Mouse (Mus musculus) CH12.LX (cell line): Measurements from ENCODE around the gene Ank3.

Source experiments
- CTCF ChIP-seq, 2 experiments: IDR thresholded peaks in 1 of 2; conservative IDR thresholded peaks in 1 of 2; 2 replicates each; pipeline ENCODE4 v1.5.1; 2011 to 2012; ENCODE audit warnings: low read depth in 2 of 2, low read length in 2 of 2, improper control_type of control experiment in 1 of 2, inconsistent platforms in 1 of 2, mild to moderate bottlenecking in 1 of 2, moderate library complexity in 1 of 2
- ELF1 ChIP-seq: IDR thresholded peaks from 2 replicates; pipeline ENCODE4 v1.6.1; 2014; ENCODE audit warnings: low read depth, mild to moderate bottlenecking, inconsistent platforms, low read length, improper control_type of control experiment
- EP300 ChIP-seq: IDR thresholded peaks from 2 replicates; pipeline ENCODE4 v1.6.1; 2011; ENCODE audit warnings: low read length, improper control_type of control experiment
- POLR2A ChIP-seq: IDR thresholded peaks from 2 replicates; pipeline ENCODE4 v1.6.1; 2011; ENCODE audit warnings: low read depth, mild to moderate bottlenecking, improper control_type of control experiment, low read length
- RCOR1 ChIP-seq: conservative IDR thresholded peaks from 2 replicates; pipeline ENCODE4 v1.6.1; 2012; ENCODE audit warnings: low read depth, mild to moderate bottlenecking, inconsistent platforms, low read length, improper control_type of control experiment

GRCm38 (mm10) chr10:69645311-69645802, 246.8 kb downstream of the Ank3 start:
- TF ChIP-seq CTCF (conservative IDR thresholded peaks at IDR 0.05 in 1 of 2, IDR thresholded peaks at IDR 0.05 in 1 of 2; ENCODE audit: low read depth in 2 of 2, low read length in 2 of 2) (no peak), EP300 (no peak), RCOR1 (no peak), POLR2A (no peak), ELF1 (no peak)
